Mouse (Mus musculus) stomach, postnatal 0 days (tissue): ENCODE data around the gene Cd209a.

Source experiments
- CTCF ChIP-seq: IDR thresholded peaks from 2 replicates; pipeline ENCODE4 v1.5.1; 2016; ENCODE audit warnings: antibody characterized with exemption, low read depth, mild to moderate bottlenecking, moderate library complexity
- EP300 ChIP-seq: optimal IDR thresholded peaks from 2 replicates; pipeline ENCODE3; 2016; ENCODE audit warnings: antibody characterized with exemption

GRCm38 (mm10) chr8:3748761-3749160 lies at the start of gene Cd209a:
- TF ChIP-seq CTCF = no peak
- TF ChIP-seq EP300 = no peak
